Mouse (Mus musculus) frontal cortex, postnatal 36 days (tissue): ENCODE measurements around the gene Krba1.
A peak's percentile ranks its signal among the peaks of the same experiment; 100 is the strongest.

Experiments
- DNase-seq, 2 experiments: peaks; one replicate each; pipeline ENCODE4 v3.0.0; 2022; ENCODE audit warnings: low spot score in 2 of 2

Krba1 gene

DNA sequence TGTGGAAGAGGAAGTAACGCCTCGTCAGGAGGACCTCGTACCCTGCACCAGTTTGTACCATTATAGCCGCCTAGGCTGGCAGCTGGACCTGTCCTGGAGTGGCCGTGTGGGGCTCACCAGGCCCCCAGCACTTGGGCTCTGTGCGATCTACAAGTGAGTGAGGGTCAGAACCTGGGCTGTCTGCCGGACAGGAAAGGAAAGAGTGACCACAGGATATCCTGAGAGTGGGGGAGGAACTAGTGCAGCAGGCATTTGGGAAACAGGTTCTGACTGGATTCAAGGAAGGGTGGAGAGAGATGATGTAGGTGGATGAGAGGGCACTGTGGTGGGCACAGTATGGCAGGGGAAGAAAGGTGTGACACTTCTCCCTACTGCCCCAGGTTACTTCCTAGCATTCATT, 53.1 kb downstream of the Krba1 start:
- DNase-seq: no peak

DNA sequence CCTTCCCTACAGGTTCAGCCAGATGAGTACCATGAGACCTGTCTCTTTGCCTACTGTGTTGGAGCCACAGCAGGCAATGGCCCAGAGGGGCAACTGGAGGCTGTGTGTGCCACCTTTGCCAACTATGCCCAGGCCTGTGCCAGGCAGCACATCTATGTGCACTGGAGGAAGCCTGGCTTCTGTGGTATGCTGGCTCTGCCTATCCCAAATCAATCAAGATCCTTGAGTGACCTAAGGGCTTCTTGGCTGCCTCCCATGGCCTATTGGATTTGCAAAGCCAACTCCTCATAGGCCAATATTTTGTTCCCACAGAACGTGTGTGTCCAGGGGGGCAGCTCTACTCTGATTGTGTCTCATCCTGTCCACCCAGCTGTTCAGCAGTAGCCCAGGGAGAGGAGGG, 56.8 kb downstream of the Krba1 start:
- no peak for DNase-seq

- no peak for DNase-seq
Measured at GRCm38 (mm10) chr6:48452771-48453170, 57.4 kb downstream of the Krba1 start.

DNA sequence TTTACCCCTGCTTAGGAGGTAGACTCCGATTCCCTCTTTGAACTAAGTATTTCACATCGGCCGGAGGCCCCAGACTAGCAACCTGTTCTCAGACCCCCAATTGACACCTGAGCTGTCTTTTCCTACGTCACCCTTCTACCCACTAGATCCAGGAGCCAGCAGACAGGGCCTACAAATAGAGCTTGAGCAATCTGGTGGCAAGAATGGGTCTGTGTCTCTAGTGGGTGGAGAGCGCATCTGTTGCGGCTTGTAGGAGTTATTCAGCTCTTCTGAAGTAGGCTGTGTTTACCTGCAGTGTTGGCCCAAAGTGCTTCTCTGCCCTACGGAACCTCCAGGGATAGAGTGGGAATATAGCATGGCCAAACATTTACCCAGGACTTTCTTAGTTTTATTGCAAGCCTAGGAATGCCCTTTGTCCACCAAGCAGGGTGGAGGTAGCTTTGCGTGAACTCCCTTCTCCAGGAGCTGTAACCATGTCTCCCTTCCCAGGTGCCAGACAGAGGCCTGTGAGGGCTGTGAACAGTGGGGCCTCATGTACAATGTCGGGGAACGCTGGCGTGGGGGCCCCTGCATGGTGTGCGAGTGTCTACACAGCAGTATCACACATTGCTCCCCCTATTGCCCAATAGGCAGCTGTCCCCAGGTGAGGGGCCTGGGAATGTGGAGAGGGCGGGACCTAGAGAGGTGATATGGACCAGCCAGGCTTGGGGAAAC, 69.7 kb downstream of the Krba1 start:
- peak; percentile 27 to 60 for DNase-seq

- DNase-seq: no peak
Measured at GRCm38 (mm10) chr6:48466715-48467114, 71.3 kb downstream of the Krba1 start.

DNA sequence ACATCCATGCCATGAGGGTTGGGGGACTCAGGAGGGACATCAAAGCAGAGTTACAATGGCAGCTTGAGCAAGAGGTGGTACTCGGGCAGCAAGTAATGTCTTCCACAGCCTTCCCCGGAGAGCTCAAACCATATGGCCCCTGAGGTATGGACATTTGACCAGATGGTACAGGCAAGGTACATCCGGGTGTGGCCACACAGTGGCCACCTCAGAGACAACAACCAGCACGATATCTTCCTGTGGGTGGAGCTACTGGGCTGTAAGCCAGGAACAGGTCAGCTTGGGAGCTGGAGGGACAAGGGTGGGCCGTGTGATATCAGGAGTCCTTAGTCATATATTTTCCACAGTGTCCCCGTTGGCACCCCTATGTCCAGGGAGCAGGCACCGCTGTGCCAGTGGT, 72.1 kb downstream of the Krba1 start:
- DNase-seq: no peak
